Mouse (Mus musculus) G1E-ER4 (cell line): ENCODE data around the gene Trnp1. TPM values are rescaled to one million over a fixed set of nuclear protein-coding genes. Genes with fewer than 3 reads are reported as not detected.

ENCODE experiments used
- GATA1 ChIP-seq: IDR thresholded peaks from one replicate; pipeline ENCODE4 v1.8.0; 2012; ENCODE audit warnings: low read length, inconsistent platforms
- polyA plus RNA-seq: library from polyadenylated mRNA; stranded (reverse); fragments of >175 nt; gene quantifications from 2 replicates; pipeline ENCODE4 v1.2.3, GENCODE M21; 2012

The Trnp1 gene
- polyA plus RNA-seq, 1 experiment: not detected

GRCm38 (mm10) chr4:133497461-133498159 is 740 bp downstream of the Trnp1 start:
- no peak for TF ChIP-seq GATA1

DNA sequence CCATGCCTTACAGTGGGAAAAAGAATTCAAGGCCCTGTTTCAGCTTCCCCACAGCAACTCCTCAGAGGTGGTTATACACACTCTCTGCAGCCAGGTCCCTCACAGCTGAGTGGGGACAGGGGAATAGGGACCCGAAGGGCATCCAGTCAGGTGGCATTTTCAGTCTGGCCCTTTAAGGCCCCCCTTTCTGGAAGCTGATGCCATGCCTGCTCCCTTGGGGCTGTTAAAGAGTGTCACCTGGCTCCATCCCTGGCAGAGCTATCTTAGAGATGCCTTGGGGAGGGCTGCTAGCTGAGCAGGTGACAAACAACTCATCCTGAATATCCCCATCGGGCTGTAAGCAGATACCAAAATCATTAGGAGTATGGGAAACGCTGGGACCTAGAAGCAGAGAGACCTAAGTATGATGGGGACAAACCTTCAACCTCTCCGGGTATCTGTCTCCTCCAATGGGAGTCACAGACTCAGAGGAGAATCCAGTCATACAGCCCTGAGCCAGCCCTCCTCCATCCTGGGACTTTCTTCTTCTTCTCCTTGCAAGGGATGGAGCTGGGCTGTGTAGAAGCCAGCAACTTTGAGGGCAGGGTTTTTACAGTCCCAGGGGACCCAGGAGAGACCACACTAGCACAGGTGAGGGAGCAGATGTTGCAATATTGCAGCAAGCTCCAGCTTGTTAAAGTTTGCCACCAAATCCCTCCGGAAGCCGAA is 1.5 kb downstream of the Trnp1 start:
- no peak for TF ChIP-seq GATA1

DNA sequence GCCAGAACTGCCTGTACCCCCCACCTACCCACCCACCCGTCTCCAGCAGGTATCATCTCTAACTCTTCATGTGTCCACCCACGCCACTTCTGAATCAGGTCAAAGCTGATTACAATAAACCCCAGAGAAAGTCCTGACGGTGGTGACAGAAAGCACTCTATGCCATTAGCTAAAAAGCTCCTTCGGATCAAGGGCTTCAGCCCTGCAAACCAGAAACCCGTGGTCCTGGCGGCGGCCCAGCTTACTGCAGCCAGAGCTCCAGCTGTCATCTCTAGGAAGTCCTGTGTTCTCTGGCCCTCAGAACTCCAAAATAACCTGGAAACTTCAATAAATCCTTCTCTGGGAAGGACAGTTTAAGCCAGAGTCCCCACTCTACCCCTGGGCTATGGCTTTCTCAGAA is 2.6 kb downstream of the Trnp1 start:
- no peak for TF ChIP-seq GATA1

DNA sequence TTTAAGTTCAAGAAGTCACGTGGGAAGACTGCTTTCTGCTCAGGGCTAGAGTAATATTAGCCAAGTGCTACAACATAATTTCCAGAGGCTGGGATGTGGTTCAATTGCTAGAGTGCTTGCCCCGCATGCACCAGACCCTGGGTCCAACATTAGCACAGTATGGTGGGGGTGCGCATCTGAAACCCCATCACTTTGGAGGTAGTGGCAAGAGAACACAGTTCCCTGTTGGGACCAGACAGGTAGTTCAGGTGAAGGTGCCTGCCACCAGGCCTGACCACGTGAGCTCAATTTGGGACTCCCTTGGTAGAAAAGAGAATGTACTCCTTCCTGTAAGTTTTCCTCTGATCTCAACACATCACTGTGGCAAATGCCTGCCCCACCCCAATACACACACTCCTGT is 3.5 kb downstream of the Trnp1 start:
- TF ChIP-seq GATA1: no peak

DNA sequence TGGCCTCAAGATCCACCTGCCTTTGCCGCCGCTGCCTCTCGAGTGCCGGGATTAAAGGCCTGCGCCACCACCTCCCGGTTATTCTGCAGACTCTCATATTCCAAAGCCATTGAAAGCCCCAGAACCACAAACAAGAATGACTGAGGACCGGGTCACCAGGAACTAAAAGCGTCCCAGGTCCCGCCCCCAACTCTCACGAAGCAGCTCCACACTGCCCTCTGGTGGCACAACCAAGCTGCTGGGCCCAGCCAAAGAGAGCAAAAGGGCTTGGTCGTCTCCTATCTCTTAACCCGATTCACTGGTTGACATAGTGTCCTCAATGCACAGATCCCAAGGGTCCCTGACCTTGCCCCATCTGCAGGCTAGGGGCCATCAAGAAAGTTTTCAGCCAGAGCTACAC is 3.9 kb downstream of the Trnp1 start:
- TF ChIP-seq GATA1: no peak

DNA sequence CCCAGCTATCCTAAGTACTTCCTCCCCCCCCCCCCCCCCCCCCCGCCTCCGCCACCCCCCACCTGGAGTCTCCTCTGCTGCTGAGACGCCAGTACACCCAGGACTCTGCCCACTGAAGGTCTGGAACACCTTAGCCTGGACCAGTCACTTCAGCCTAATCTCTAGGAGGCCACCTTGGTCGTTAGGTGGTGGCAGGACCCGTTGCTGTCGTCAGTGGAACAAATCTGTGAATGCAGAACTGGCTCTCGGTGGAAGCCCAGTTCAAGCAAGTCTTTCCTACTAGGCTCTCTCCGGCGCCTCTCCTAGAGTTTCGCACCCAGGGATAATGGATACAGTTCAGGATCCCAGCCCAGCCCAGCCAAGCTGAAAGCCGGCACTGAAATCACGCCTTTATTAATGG is 4.5 kb downstream of the Trnp1 start:
- no peak for TF ChIP-seq GATA1

DNA sequence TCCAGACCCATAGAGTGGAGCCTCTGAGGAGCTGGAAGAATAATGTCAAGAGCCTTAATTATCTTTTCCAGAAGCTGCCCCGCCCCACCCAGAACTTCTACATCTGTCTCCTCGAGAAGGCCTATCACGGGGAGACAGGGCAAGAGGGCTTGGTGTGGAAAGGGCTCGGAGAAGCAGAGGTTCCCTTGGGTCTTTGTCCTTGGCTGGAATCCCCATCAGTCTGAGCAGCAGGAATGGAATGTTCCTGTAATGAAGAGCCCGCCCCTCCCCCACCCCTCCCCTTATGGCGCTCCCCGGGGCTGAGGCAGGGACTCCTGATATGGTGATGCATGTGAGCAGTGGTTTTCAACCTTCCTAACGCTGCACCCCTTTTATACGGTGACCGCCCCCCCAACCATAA is 6.5 kb downstream of the Trnp1 start:
- no peak for TF ChIP-seq GATA1

DNA sequence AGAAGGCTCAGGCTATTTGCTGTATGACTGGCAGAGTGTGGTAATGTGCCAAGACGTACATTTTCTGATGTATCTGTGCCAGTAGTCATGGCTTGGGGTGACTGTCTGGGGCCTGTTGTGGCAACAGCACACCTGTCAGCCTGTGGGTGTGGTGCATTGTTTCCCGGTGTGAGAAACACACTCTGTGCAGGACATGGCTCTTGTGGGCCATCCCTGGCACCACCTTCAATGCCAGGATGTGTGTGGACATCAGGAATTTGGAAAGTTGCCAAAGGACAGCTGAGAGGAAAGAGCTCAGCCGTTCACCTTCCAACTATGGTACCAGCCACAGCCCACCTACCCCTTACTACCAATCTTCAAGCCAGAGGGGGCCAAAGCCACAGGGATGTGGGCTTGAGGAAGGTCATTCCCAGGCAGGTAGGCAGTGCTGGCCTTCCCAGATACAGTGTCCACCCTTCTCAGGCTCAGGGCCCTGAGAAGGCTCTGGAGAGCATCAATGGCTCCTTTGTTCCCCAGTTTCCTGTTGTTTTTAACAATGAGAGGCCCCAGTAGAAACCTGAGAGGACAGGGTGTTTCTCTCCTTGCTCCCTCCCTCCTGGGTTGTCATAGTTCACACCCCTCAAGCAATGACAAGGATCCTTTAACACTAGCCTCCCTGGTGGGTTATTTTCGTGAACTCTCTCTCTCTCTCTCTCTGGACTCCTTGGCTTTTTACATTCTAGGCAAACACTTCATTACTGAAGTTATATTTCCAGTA is 8.7 kb downstream of the Trnp1 start:
- TF ChIP-seq GATA1: no peak

DNA sequence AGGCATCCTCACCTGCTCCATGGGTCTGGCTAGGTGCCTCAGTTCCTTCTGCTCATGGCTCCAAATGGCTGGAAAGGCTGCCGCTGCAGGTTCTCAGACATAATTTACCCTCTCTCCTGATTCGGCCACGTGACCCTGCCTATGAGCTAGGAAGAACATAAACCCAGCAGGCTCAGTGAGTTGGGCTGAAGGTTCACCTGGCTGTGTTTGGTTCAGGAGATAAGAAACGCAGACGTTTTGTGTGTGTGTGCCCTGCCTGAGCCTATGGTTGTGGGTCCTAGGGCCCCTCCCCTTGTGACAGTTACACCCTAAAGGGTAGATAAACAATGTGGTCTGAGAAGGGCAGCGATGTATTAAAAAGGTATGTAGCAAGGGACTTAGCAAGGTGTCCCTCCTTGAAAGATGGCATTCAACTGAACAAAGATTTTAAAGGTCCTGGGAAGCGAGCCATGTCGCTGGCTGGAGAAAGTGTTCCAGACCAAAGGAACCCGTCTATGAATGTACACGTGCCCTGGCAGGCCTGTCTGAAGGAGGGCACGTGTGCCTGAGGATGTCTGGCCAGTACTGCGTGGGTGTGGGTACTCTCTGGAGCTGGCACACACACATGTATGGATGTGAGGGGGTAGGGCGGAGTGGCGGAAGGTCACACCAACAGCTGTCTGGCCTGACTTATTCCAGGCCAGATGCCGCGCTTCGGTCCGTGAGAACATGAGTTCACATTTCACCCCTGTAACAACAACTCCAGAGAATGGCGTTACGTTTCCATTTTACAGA is 9.5 kb downstream of the Trnp1 start:
- TF ChIP-seq GATA1: no peak

DNA sequence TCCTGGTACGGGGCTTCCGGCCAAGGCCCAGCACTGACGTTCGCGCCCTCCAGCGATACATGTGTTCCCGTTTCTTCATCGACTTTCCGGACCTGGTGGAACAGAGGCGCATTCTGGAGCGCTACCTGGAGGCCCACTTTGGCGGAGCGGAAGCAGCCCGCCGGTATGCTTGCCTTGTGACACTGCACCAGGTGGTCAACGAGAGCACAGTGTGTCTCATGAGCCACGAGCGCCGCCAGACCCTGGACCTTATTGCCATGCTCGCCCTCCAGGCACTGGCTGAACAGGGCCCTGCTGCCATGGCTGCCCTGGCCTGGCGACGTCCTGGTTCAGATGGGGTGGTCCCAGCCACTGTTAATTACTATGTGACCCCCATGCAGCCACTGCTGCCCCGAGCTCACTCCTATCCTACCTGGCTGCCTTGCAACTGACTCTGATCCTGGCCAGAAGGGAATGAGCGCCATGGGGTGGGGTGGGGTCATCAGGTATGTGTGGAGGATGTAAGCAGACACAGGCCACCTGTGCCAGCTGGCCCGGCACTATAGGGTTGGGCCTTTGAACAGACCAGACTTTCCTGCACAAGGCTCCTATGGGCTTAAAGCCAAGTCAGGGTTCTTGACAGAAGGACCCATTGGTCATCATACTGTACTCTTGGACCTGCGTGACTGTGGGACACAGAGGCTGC is 11.5 kb downstream of the Trnp1 start:
- no peak for TF ChIP-seq GATA1

GRCm38 (mm10) chr4:133485691-133486425 is 12.5 kb downstream of the Trnp1 start:
- no peak for TF ChIP-seq GATA1

DNA sequence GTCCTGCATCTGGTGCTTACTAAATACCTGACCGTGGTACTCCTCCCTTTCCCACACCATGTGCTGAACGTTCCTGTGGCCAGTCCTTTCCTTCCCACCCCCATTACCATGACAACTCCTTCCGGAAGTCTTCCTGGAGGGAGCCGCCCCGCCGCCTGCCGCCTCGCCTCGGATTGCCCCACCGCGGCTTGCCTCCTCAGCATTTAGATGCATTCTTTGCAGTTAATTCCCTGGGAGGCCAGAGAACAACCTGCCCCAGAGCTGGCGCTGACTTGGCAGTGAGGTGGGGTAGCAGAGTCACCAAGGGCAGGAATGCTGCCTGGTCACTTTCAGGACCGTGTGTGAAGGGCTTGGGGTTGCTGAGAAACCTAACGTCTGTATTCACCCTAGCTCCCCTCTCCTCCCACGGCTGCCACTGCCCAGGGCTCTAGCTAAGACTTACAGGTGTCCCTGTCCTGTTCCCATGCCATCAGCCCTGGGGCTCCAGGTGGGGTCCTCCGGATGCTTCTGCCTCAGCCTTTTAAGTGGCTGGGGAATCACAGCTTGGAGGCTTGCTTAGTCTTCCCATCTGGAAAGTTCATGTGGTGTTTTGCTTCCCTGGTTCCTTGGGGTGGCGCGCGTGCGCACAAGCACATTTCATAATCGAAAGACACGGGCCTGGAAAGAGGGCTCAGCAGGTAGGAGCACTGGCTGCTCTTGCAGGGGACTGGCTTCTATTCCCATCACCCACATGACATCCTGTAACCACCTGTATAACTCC is 13.9 kb downstream of the Trnp1 start:
- no peak for TF ChIP-seq GATA1

DNA sequence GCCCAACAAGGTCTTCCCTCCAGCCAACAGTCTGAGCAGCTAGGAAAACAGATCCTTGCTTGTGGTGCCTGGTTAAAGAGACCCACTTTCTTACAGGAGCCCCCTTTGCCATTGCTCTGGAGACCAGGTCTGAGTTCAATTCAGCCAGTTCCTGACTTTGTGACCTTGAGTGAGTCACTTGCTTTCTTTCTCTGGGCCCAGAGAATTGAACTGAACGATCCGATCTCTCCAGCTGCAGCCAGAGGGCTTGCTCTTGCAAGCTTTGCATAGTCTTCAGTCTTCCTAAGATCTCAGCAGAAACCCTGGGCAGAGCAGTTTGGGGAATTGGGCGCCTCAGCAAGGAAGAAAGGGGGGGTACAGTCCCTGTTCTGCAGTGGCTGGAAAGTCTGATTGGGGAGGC is 15.9 kb downstream of the Trnp1 start:
- TF ChIP-seq GATA1: no peak

DNA sequence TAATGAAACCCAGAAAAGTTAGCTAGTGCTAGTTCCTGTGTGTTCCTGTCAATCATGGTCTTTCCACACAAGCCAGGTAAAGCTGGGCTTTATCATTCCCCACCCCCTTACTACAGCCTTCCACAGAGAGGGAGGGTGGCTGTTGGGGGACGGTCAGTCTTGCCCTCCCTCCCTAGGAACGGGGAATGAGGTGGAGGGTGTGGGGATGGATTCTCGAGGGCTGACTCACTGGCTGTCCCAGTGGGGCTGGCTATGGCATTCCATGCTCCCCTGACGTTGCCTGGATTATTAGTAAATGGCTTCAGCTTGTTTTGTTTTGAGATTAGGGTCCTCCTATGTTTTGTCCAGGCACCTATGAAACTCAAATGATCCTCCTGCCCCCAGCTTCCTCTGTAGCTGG is 16.9 kb downstream of the Trnp1 start:
- no peak for TF ChIP-seq GATA1
